In genomic region chr9:102189406-102189805, GRCm38 (mm10) we compare ENCODE assay signal across 9 mouse cellular contexts.
A peak's percentile ranks its signal among the peaks of the same experiment; 100 is the strongest.
DNase-seq lines count a peak whose midpoint lies in the region; ATAC-seq lines count a peak whose summit lies in the region.
"Had no signal": no experiment of that assay in that cellular context is flagged by ENCODE, and none has a peak within 500 bp of the region (broad histone marks: within the 10 kb centered on the region; RNA-seq: fewer than 3 reads in every experiment).

No protein-coding gene starts in this region.

- H3K9me3 ChIP-seq in midbrain, embryonic 14.5 days (ENCODE audit: control insufficient read depth, low read length) = no peaks in the 10 kb centered on the region
- H3K9me3 ChIP-seq in midbrain, embryonic 13.5 days = no peaks in the 10 kb centered on the region
- no peaks in the 10 kb centered on the region for H3K9me3 ChIP-seq in hindbrain, embryonic 16.5 days (ENCODE audit: control insufficient read depth, low read length)
- H3K9me3 ChIP-seq: heart, embryonic 13.5 days had no signal

- no peak overlapping the region for H3K4me2 ChIP-seq in midbrain, embryonic 14.5 days (ENCODE audit: low read length)
- H3K4me2 ChIP-seq in midbrain, embryonic 13.5 days (replicated peaks) = no peak overlapping the region
- no peak overlapping the region for H3K4me2 ChIP-seq in hindbrain, embryonic 16.5 days (ENCODE audit: low read length)
- H3K4me2 ChIP-seq: heart, embryonic 13.5 days had no signal

- no peaks in the 10 kb centered on the region for H3K36me3 ChIP-seq in midbrain, embryonic 14.5 days (ENCODE audit: control insufficient read depth, insufficient read depth, low read length)
- peaks cover under 1% of the 10 kb centered on the region for H3K36me3 ChIP-seq in midbrain, embryonic 13.5 days
- no peaks in the 10 kb centered on the region for H3K36me3 ChIP-seq in hindbrain, embryonic 16.5 days (ENCODE audit: control insufficient read depth, insufficient read depth, low read length)
- H3K36me3 ChIP-seq: heart, embryonic 13.5 days had no signal

- H3K27ac ChIP-seq in midbrain, embryonic 14.5 days (replicated peaks; ENCODE audit: low read depth, low read length) = no peak overlapping the region
- no peak overlapping the region for H3K27ac ChIP-seq in midbrain, embryonic 13.5 days
- H3K27ac ChIP-seq in hindbrain, embryonic 16.5 days (ENCODE audit: low read depth, low read length) = no peak overlapping the region
- H3K27ac ChIP-seq: heart, embryonic 13.5 days had no signal

- 54% methylated on average over 11 of the region's 11 CpGs for WGBS in midbrain, embryonic 14.5 days
- 64% methylated on average over 11 of the region's 11 CpGs for WGBS in midbrain, embryonic 13.5 days
- WGBS in hindbrain, embryonic 16.5 days = 29% methylated on average over 11 of the region's 11 CpGs

- peaks cover 38% of the 10 kb centered on the region for H3K4me1 ChIP-seq in midbrain, embryonic 14.5 days (ENCODE audit: control insufficient read depth, insufficient read depth, low read length)
- peaks cover 62% of the 10 kb centered on the region for H3K4me1 ChIP-seq in midbrain, embryonic 13.5 days (replicated peaks)
- peaks cover 23% of the 10 kb centered on the region for H3K4me1 ChIP-seq in hindbrain, embryonic 16.5 days (ENCODE audit: control insufficient read depth, insufficient read depth, low read depth, low read length)
- H3K4me1 ChIP-seq: heart, embryonic 13.5 days had no signal

- H3K27me3 ChIP-seq in midbrain, embryonic 14.5 days (ENCODE audit: control insufficient read depth, insufficient read depth, low read length) = no peaks in the 10 kb centered on the region
- H3K27me3 ChIP-seq in midbrain, embryonic 13.5 days = 0 out of 2 replicates have a peak, but pooled peaks cover 2% of the 10 kb centered on the region
- H3K27me3 ChIP-seq in hindbrain, embryonic 16.5 days (replicated peaks; ENCODE audit: control insufficient read depth, insufficient read depth, low read length) = no peaks in the 10 kb centered on the region

- no peak overlapping the region for H3K4me3 ChIP-seq in midbrain, embryonic 14.5 days (replicated peaks; ENCODE audit: low read depth, low read length)
- H3K4me3 ChIP-seq in midbrain, embryonic 13.5 days (replicated peaks) = no peak overlapping the region
- H3K4me3 ChIP-seq in hindbrain, embryonic 16.5 days (ENCODE audit: low read length) = no peak overlapping the region
- H3K4me3 ChIP-seq: heart, embryonic 13.5 days had no signal

- no peak for ATAC-seq in midbrain, embryonic 14.5 days (ENCODE audit: low FRiP score, low TSS enrichment)
- no peak for ATAC-seq in midbrain, embryonic 13.5 days
- peak; percentile 73 for ATAC-seq in hindbrain, embryonic 16.5 days

- DNase-seq in midbrain, embryonic 14.5 days = peak; percentile 69
- peak; percentile 89 for DNase-seq in cerebellum, adult 8-10 months
- peak; percentile 28 to 34 for DNase-seq in lung, postnatal 4 days
- no peak for DNase-seq in frontal cortex, postnatal 10 days (ENCODE audit: low spot score in 2 of 2)
- no peak for DNase-seq in left cerebral cortex, adult 11 months (ENCODE audit: low spot score)
- DNase-seq in right cerebral cortex, postnatal 10 days (ENCODE audit: low spot score in 2 of 2) = no peak

- no peak overlapping the region for H3K9ac ChIP-seq in midbrain, embryonic 14.5 days (replicated peaks; ENCODE audit: low read length)
- H3K9ac ChIP-seq in midbrain, embryonic 13.5 days (replicated peaks) = no peak overlapping the region
- H3K9ac ChIP-seq in hindbrain, embryonic 16.5 days (ENCODE audit: low read depth, low read length) = no peak overlapping the region
- H3K9ac ChIP-seq: heart, embryonic 13.5 days had no signal

Comparison
In these comparisons a context has a peak if more than half of its experiments do, and no peak if none do; other contexts are left out.
1. DNase-seq: peak in midbrain, embryonic 14.5 days (single experiment), cerebellum, adult 8-10 months (single experiment) and lung, postnatal 4 days (2 of 2); none in frontal cortex, postnatal 10 days (0 of 2), left cerebral cortex, adult 11 months (single experiment) and right cerebral cortex, postnatal 10 days (0 of 2).